Mouse (Mus musculus) c-Kit-positive CD71-positive TER-119-negative erythroid progenitor cells, embryonic 14.5 days (primary cell): ENCODE results near the gene Mblac2.
A peak's percentile ranks its signal among the peaks of the same experiment; 100 is the strongest.

Source experiments
- DNase-seq: peaks from one replicate; pipeline ENCODE4 v3.0.0-alpha.2; 2013; ENCODE audit warnings: low read depth

Mblac2 gene

DNA sequence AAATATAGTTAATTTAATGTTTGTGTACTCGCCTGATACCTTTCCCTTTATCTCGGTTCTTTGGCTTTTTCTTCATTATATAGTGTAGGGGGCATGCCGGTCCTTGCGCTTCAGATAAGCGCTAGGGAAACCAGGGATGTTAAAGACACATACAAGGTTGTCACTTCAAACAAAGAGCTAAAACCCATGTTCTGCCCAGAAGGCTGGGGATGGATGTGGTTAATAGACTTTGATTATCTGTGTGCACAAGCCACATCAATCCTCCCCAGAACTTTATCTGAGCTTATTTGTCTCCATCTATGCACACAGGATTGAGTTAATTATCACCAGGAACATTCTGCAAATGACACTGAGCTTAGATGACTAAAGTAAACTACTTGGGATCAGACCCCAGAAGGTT, 25.5 kb downstream of the Mblac2 start:
- DNase-seq, result no peak

DNA sequence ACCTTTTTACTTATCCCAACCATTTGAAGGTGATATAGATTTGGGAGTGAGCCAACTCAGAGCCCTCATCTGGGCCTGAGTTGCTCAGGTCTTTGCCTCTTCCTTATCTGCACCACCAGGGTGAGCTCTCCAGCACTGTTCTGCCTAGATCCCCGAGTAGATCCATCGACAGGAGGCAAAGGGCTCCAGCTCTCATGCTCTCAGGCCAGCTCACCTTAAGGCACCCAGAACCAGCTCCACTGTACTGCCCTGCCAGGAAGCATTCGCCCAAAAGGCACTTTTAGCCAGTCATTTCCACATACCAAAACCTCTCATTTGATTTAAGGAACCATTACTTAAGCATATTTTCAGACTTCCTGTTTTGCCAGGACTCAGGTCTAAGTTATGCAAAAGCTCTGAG, 29.8 kb downstream of the Mblac2 start:
- DNase-seq, result no peak

DNA sequence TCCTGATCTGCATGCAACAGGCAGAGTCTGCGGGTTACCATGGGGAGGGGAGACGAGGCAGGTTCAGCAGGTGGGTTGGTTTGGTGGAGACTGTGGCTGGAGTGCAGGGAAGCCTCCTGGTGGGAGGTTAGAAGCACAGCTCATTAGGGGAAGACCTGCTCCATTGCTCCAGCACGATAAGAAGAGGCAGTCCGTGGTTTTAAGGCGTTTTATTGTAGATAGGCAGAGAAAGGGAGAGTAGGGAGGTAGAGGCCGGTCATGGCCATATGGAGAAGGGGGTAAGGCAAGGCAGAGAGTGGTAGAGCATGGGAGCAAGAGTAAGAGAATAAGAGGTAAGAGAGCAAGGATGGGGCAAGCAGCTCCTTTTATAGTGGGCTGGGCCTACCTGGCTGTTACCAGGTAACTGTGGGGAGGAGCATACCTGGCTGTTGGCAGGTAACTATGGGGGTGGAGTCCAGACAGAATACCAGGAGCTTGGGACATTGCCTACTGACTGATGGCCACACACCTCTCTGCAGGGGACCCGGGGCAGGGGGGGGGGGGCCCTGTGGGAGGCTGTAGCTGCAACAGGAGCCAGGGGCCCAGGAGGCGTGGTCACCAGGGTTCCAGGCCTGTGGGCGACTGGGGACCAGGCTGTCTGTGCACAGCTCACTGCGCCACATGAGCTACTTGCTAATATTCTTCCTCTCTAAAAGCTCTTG, 32.4 kb downstream of the Mblac2 start:
- DNase-seq, result no peak

GRCm38 (mm10) chr13:81744092-81744396, 32.9 kb downstream of the Mblac2 start:
- DNase-seq, result no peak

- no peak for DNase-seq
Observed at GRCm38 (mm10) chr13:81754878-81755277, 43.7 kb downstream of the Mblac2 start.

DNA sequence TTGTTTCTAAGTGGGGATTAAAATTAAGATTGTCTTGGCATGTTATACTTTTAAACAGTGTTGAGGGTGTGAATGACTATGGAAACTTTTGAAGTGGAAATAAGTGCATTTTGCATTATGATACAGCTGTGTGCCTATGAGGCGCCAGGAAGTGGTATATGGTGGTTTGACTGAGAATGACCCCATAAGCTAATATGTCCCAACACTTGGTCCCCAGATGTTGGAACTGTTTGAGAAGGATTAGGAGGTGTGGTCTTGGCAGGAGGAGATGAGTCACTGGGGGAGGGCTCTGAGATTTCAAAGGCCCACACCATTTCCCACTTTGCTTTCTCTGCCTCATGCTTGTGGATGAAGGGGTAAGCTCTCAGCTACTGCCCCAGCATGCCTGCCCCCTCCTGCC, 44.2 kb downstream of the Mblac2 start:
- DNase-seq, result no peak

- DNase-seq, result no peak
Observed at GRCm38 (mm10) chr13:81757058-81757660, 46.0 kb downstream of the Mblac2 start.

- DNase-seq, result peak; percentile 59
Observed at GRCm38 (mm10) chr13:81760379-81760778, 49.2 kb downstream of the Mblac2 start.

DNA sequence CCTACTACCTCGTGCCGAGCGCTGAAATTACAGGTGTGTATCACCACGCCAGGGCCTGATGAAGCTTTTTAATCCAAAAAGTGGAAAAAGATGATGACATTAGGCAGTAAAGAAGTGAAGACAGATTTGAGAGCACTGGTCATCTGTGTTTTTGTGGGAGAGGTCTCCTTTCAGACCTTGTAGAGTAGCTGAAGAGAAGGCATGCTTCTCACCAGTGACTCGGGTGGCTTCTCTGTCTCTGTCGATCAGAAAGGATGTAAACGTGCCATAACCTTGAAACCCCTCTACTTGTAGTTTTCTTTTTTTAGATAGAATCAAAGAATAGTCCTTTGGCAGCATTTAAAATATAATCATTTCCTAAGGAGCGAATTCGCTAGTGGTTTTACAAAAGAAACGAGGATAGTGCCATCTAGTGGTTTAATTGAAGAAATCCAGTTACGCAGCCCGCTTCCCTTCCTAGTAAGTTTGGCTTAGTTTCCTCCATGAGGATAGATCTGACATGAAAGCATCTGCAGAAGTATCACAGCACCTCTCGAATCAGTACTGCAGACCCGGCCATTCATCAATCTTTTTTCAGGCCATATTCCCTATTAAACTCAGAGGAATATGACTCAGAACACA, 50.5 kb downstream of the Mblac2 start:
- peak; percentile 50 for DNase-seq

DNA sequence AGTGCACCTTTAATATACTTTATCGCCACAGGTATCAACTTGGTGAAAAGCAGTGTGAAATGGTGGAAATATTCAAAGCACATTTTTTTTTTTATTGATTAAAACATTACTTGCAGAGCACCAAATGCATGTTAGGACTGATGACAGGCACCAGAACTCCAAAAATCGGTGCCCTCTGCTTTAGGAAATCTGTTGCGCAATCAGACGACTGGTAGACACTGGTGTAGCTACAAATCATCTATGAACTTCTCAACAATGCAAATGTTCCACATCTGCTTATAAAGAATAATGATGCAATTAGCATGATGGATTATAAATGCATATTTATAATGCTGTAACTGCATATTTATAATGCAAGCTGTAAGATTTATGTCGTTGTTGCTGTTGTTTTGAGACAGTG, 53.0 kb downstream of the Mblac2 start:
- DNase-seq, result no peak

- no peak for DNase-seq
Observed at GRCm38 (mm10) chr13:81767038-81767659, 56.0 kb downstream of the Mblac2 start.

DNA sequence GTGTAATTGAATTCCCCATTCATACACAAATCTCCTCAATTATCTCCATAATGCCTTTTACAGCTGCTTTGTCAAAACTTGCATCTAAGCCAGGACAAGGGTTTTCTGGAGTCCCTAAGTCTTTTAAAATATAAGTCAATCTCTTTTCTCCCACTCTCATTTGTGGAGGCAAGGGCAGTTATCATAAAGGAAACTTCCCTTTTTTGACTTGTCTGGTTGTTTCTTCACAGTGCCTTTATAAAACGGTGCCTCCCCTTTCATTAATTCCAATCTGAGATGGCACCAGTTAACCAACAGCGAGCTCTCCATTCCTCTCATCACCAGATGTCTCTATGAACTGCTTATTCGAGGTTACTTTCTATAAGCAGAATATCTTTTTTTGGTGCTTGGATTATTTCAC, 65.1 kb downstream of the Mblac2 start:
- no peak for DNase-seq

DNA sequence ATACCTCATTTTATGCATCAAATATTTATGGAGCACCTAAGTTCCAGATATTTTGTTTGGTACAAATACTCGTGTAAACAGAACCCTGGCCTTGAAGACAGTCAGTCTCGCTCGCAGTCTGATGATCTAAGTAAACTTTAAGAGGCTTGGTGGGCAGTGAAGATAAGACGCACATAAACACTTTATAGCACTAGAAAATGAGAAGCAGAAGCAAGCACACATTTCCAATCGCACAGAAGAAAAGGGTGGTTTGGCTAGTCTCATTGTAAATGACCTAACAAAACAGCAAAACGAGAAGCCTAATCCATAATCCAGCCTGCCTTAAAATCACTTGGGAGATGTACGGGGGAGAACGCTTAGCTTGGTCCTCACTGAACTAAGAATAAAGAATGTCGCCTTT, 71.3 kb downstream of the Mblac2 start:
- DNase-seq, result peak; percentile 31

- peak; percentile 96 for DNase-seq
Observed at GRCm38 (mm10) chr13:81782971-81783404, 71.8 kb downstream of the Mblac2 start, which contains the start of gene Cetn3. TSS of gene Cetn3 (plus strand) at chr13:81783077.

DNA sequence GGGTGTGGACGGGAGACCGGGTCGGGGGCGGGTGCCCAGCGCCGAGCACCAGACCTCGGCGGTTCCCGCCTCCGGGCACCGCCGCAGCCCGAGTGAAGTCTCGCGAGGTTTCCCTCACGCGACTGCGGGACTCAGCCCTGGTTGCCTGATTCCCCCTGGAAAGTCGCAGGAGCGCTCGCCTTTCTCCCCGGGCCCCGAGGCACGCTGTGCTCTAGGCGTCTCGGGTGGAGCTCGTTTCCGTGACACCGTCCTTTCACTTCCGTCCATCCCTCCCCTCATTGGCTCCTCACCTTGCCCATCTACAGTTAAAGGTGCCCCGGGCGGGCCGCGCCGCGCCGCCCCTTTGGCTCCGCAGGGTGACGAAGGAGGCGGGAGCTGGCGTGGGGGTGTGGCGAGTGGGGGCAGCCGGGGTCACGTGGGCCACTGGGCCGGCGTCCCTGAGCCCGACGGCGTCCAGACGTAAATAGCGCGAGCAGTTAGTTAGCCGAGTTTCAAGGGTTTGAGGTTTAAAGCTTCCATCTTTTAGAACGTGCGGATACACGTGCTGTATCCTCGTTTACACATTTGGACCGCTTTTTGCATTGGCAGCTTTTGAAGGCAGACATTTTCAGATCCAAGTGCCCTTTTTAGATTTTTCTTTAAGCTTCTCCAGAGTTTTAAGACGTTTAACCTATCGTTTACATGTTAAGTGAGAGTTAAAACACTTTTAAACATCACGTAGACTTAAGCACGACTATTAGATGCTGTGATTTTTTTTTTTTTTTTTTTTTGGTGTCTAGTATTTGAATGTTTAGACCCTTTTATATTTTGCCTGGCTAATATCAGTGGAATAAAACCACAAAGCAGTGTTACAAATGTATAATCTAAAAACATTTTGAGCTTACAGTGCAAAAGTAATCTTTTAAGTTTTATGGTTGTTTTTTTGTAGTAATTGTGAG, 72.5 kb downstream of the Mblac2 start:
- DNase-seq, result peak; percentile 95

DNA sequence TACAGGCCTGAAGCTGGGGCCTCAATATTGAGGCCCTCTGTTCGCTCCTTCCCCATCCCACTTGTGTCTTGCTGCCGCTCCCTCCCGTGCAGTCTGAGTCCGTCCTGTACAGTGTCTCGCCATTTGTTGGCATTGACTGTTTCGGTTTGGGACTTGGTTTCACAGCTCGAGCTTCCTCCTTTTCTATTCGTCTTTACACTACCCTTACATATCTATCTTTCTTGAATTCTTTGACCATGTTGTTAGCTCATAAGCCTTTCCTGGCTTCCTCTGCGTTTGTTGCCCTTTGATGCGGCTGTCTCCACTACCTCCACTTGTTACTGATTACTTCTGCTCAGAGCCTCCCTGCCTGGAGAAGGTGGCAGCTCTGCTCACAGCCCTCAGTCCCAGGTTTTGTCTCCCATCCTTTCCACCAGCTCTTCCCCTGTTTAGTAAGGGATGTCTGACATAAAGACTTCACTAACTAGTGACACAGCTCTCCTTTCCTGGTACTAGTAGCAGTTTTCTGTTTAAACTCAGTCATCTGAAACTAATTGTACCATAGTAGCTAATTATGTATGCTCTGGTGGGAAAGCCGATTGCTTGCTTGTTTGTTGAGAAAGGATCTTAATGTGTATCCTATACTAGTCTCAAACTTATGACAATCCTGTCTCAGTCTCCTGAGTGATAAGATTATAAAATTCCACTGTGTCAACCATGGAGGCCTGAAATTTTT, 74.8 kb downstream of the Mblac2 start:
- no peak for DNase-seq

DNA sequence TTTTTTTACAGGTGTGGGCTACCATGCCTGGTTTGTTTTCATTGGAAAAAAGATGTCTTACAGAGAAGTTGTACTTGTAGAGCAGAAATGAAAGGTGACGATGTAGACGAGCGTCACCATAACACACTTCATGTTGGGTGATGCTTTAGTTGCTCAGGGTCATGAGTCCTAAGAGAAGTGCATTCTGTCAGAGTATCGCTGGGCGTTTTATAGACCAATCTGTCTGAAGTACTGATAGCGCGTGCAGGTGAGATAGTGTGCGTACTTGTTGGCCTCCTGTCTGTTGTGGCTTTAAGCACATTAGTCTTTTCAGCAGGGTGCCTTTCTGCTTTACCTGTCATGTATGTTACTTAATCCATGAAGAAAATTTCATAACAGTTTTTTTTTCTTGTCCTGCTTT, 79.0 kb downstream of the Mblac2 start:
- DNase-seq, result no peak

- DNase-seq, result no peak
Observed at GRCm38 (mm10) chr13:81791861-81792260, 80.7 kb downstream of the Mblac2 start.

GRCm38 (mm10) chr13:81793850-81794249, 82.7 kb downstream of the Mblac2 start:
- no peak for DNase-seq

- peak; percentile 30 for DNase-seq
Observed at GRCm38 (mm10) chr13:81801121-81801520, 90.0 kb downstream of the Mblac2 start.
